Mouse (Mus musculus): ENCODE measurements around the gene Trhr2. TPM values are rescaled to one million over a fixed set of nuclear protein-coding genes. Genes with fewer than 3 reads are reported as not detected.

Gene Trhr2
- polyA plus RNA-seq, 1 experiment from 2014 or later: not detected

Other genes starting within 250 kb of the Trhr2 start
- 1.8 and 2.0 TPM in 2 replicates for gene Zfpm1, start 78.6 kb downstream of the Trhr2 start, polyA plus RNA-seq (2014; fragmentation: Nextera tagmentation; extraction: Ambion mirVana)
- gene Zc3h18, start 15.9 kb upstream of the Trhr2 start, polyA plus RNA-seq (2014; fragmentation: Nextera tagmentation; extraction: Ambion mirVana): 22.9 and 23.4 TPM in 2 replicates
- not detected in 2 replicates for gene Il17c, start 61.3 kb upstream of the Trhr2 start, polyA plus RNA-seq (2014; fragmentation: Nextera tagmentation; extraction: Ambion mirVana)
- gene Cyba, start 72.2 kb upstream of the Trhr2 start, polyA plus RNA-seq (2014; fragmentation: Nextera tagmentation; extraction: Ambion mirVana): 35.7 and 44.3 TPM in 2 replicates
- gene Mvd, start 82.7 kb upstream of the Trhr2 start, polyA plus RNA-seq (2014; fragmentation: Nextera tagmentation; extraction: Ambion mirVana): 61.3 and 75.6 TPM in 2 replicates
- gene Snai3, start 100.0 kb upstream of the Trhr2 start, polyA plus RNA-seq (2014; fragmentation: Nextera tagmentation; extraction: Ambion mirVana): not detected in 2 replicates
- 31.6 and 32.6 TPM in 2 replicates for gene Rnf166, start 115.3 kb upstream of the Trhr2 start, polyA plus RNA-seq (2014; fragmentation: Nextera tagmentation; extraction: Ambion mirVana)
- gene Ctu2, start 115.4 kb upstream of the Trhr2 start, polyA plus RNA-seq (2014; fragmentation: Nextera tagmentation; extraction: Ambion mirVana): 77.8 and 80.2 TPM in 2 replicates
- gene Piezo1, start 190.6 kb upstream of the Trhr2 start, polyA plus RNA-seq (2014; fragmentation: Nextera tagmentation; extraction: Ambion mirVana): 3.1 and 3.7 TPM in 2 replicates
- gene Cdt1, start 207.3 kb upstream of the Trhr2 start, polyA plus RNA-seq (2014; fragmentation: Nextera tagmentation; extraction: Ambion mirVana): 6.2 and 8.1 TPM in 2 replicates
- 183 and 187 TPM in 2 replicates for gene Aprt, start 216.2 kb upstream of the Trhr2 start, polyA plus RNA-seq (2014; fragmentation: Nextera tagmentation; extraction: Ambion mirVana)

All from hindbrain, embryonic 14.5 days (tissue).